Mouse (Mus musculus) cerebellum, adult (tissue): ENCODE results near the gene Myl6.

Experiments used
- ATAC-seq: cut with Nextera tagmentation; 2 replicates; pipeline ENCODE4 v1.9.2; 2017; ENCODE audit warnings: mild to moderate bottlenecking, moderate library complexity, mixed read lengths; ENCODE audit not compliant: insufficient number of reproducible peaks, low FRiP score, low TSS enrichment

The Myl6 gene

GRCm38 (mm10) chr10:128441324-128442119 is 52.4 kb downstream of the Myl6 start:
- 0 out of 2 replicates have a peak, but pooled peaks have one; percentile 36 for ATAC-seq
